Mouse (Mus musculus): ENCODE measurements around the gene Fmo9.

The Fmo9 gene

DNA sequence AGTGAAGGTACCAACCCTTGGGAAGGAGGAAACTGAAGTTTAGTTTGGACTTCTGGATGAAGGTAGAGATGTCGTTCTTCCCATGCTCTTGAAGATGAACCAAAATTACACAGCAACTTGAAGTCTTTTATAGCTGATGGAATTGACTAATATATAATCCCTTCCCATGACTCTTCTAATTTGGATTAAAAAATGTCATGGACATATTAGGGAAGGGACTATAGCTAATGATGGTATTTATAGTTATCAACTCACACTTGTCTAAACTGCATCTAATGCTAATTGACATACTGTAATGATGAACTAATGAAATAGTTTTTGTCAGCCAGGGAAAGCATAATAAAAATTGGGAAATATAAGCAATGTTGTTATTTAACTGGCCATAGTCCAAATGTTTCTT, at the start of gene Fmo9:
Gene Fmo9 (minus strand): TSS at position 101 of the 400 bp plus-strand sequence.
- in situ Hi-C loops (cut with MseI, MboI), result no loop called here

DNA sequence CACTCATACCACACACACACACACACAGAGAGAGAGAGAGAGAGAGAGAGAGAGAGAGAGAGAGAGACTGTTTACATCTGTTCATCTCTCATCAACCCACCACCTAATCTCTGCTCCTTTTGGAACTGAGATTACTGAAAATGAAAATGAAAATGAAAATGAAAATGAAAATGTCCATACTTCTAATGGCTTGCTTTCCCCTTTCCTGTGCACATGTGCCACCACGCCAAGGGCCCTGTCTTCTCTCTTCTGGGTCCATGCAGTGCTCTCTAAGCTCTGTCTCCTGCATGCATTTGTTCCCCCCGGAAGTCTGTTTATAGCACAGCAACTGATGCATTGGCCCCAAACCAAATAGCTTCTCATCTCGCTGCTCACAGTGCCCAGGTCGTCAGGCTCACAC, 49.2 kb upstream of the Fmo9 start:
- in situ Hi-C loops (cut with MseI, MboI), result no loop called here

DNA sequence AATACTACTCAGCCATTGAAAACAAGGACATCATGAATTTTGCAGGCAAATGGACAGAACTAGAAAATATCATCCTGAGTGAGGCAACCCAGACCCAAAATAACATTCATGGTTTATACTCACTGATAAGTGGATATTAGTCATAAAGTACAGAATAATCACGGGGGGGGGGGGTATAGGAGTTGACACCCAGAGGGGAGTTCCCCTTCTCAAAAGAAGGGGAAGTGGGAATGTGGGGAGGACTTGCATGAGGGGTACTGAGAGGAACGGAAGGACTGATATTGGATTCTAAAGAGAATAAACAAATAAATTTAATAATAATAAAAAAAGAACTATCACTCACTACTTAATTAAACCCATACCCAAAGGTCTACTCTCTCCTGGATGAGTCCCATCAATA, 48.6 kb upstream of the Fmo9 start:
- in situ Hi-C loops (cut with MseI, MboI), result no loop called here

DNA sequence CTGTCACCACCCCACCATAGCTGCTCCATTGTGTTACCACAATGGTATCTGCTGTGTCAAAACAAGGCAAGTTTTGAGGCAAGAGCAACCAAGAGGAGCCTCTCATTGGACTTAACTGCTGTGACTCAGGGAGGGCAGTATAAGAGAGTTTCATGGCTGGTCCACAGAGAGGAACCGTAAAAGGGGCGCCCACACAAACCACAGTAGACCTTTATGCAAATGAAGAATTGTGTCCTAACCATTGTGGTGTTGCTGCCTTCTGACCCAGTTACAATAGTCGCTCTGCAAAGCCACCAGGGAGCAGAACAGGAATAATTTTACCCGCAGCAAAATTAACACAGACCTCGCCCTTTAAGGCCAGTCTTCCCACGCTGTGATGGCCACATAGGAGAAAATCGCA, 29.2 kb upstream of the Fmo9 start:
- in situ Hi-C loops (cut with MseI, MboI), result no loop called here

DNA sequence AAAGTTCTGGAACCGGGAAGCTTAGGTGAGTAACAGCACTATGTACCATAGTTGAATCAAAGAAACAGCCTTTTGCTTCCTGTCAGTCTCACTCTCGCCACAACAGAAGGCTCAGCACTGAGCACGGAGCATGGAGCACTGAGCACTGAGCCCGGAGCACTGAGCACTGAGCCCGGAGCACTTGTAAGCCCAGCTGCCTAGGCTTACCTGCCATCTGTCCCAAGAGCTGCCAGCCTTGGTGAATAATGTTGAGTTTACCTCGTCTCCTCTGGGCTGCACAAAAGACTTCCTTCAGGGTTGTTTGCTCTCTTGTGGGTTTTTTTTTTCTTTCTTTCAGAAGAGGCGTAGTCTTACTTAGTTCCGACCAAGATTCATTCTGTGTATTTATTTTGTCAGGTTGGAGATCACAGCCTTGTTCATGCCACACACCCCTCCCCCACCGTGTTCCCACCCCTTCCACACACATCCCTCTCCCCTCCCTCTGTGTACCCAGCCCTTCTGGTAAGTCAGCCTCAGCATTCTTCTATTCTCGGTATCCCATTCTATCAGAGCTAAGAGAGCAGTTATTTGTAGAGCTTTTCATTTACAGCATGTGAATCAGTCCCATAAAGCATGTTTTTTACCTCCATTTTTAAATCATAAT, 20.7 kb upstream of the Fmo9 start:
- in situ Hi-C loops (cut with MseI, MboI), result no loop called here

DNA sequence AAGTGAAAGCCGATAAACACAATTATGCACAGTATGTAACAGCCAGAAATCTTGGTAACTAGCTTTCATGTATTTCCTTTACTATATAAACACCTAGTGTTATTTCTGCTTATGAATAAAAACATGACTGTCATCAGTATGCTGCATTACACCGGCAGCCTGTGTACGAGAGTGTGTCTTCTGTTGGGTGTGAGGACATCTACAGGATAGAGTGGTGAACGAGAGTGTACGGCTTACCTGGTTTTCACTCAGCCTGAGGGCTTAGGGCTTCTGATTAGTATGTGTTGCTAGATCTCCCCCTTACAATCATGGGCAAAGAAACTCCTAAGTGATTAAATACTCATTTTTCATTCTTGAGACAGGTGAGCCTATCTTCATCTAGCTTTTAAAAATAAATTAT, 12.4 kb downstream of the Fmo9 start:
- in situ Hi-C loops (cut with MseI, MboI), result no loop called here

DNA sequence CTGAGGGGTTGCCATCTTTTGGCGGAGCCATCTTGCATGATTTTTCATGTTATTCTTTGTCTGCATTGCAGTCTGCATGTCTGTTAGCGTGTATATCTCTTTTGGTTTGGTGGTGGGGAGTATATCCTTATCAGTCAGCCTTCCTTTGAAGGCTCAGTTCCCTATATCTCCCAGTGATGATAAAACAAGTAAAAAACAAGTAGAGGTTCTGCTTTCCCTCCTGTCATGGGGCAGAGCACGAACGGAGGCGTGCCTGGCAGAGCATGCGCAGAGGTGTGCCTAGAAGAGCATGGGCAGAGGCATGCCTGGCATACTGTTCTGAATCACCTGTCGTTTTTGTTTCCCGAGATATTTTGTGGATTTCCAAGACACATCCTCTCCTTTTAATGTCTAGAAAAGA, 20.8 kb downstream of the Fmo9 start:
- in situ Hi-C loops (cut with MseI, MboI), result no loop called here

DNA sequence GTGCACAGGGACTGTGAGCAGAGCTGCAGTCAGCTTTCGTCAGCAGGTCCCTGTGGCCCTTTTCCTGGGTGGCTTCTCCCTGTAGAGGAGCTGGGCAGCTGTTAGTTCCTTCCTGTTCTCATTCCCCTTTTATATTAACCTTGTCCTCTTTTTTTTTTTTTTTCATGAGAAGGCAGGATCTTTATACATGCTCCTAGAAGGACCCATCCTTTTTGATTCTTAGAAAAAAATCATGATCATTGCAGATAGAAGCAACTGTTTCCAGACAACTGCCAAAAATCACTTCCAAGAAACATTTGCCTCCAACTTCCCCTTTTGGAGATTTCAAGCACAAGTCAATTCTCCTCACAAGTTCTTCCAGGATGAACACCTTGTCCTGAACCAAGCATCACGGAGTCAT, 34.1 kb downstream of the Fmo9 start, which contains the start of gene Gm4847:
Gene Gm4847 (minus strand): TSS at position 101 of the 400 bp plus-strand sequence.
- in situ Hi-C loops (cut with MseI, MboI), result no loop called here
